Mouse (Mus musculus) hindbrain, postnatal 0 days (tissue): Measurements from ENCODE around the gene Npm1. TPM values are rescaled to one million over a fixed set of nuclear protein-coding genes. Genes with fewer than 3 reads are reported as not detected.

Experiments used
- ATAC-seq: fragments of 200-750 bp; cut with Nextera tagmentation; 2 replicates; pipeline ENCODE4 v1.8.0; 2017; ENCODE audit warnings: mild to moderate bottlenecking, moderate TSS enrichment, moderate library complexity
- DNase-seq: peaks from one replicate; pipeline ENCODE4 v3.0.0-alpha.2; 2015; ENCODE audit warnings: low spot score
- H3K27ac ChIP-seq: fragments of 300-500 bp; sonication (generic); 2 replicates; pipeline ENCODE4 v1.5.1; 2014; ENCODE audit warnings: mild to moderate bottlenecking
- H3K27me3 ChIP-seq: fragments of 300-500 bp; sonication (generic); 2 replicates; pipeline ENCODE4 v1.6.1; 2014; ENCODE audit warnings: low read length, mixed read lengths; ENCODE audit not compliant: insufficient read depth
- H3K36me3 ChIP-seq: fragments of 300-500 bp; sonication (generic); 2 replicates; pipeline ENCODE4 v1.6.1; 2014; ENCODE audit warnings: low read length, mixed read lengths; ENCODE audit not compliant: insufficient read depth
- H3K4me1 ChIP-seq: fragments of 300-500 bp; sonication (generic); 2 replicates; pipeline ENCODE4 v1.6.1; 2014; ENCODE audit warnings: antibody characterized with exemption, low read length, mixed read lengths; ENCODE audit not compliant: insufficient read depth
- H3K4me2 ChIP-seq: fragments of 300-500 bp; sonication (generic); 2 replicates; pipeline ENCODE4 v1.6.1; 2014; ENCODE audit warnings: low read depth, mild to moderate bottlenecking, low read length, moderate library complexity, mixed read lengths
- H3K4me3 ChIP-seq: fragments of 300-500 bp; sonication (generic); 2 replicates; pipeline ENCODE4 v1.5.1; 2014; ENCODE audit warnings: low read length
- H3K9ac ChIP-seq: fragments of 300-500 bp; sonication (generic); replicated peaks from 2 replicates; pipeline ENCODE4 v1.6.1; 2014; ENCODE audit warnings: mild to moderate bottlenecking, low read length, moderate library complexity, mixed read lengths
- H3K9me3 ChIP-seq: fragments of 300-500 bp; sonication (generic); 2 replicates; pipeline ENCODE4 v1.6.1; 2016; ENCODE audit warnings: low read length, mixed read lengths
- CTCF ChIP-seq: IDR thresholded peaks from 2 replicates; pipeline ENCODE4 v1.5.1; 2016; ENCODE audit warnings: antibody characterized with exemption, control low read depth, low read depth
- WGBS: fragments of 180-500 bp; shearing (Covaris S2); extraction: QIAGEN DNeasy Blood & Tissue Kit; methylation state at CpG from one replicate; pipeline ENCODE4 v1.1.7; 2014; 5-methylcytosine and 5-hydroxymethylcytosine counted together
- polyA plus RNA-seq: library from polyadenylated mRNA; unstranded; fragments of >200 nt; fragmentation: Nextera tagmentation; extraction: Ambion mirVana; gene quantifications from 2 replicates; pipeline ENCODE4 v1.2.1, GENCODE M21; 2015
- total RNA-seq: library from RNA; depleted of rRNA; stranded (reverse); fragments of >200 nt; gene quantifications from 2 replicates; pipeline ENCODE4 v1.2.3, GENCODE M21; 2014; rRNA removed

Npm1 gene
- total and polyA plus RNA-seq, 2 experiments from 2014 or later: 143 to 395 TPM

GRCm38 (mm10) chr11:33110111-33110510, 52.9 kb downstream of the Npm1 start:
- H3K4me1 ChIP-seq: no peaks in the 10 kb centered on the region
- no peak overlapping the region for H3K9ac ChIP-seq
- no peaks in the 10 kb centered on the region for H3K27me3 ChIP-seq
- no peak overlapping the region for H3K4me2 ChIP-seq
- no peak overlapping the region for H3K4me3 ChIP-seq
- no peak for TF ChIP-seq CTCF
- no peak overlapping the region for H3K27ac ChIP-seq
- ATAC-seq (no peak), DNase-seq (no peak)
- no peaks in the 10 kb centered on the region for H3K36me3 ChIP-seq
- H3K9me3 ChIP-seq: no peaks in the 10 kb centered on the region
- 87% methylated on average over 2 of the region's 2 CpGs for WGBS

GRCm38 (mm10) chr11:33107540-33107939, 55.5 kb downstream of the Npm1 start:
- Histone ChIP-seq H3K9ac (no peak overlapping the region), H3K27ac (no peak overlapping the region), H3K27me3 (no peaks in the 10 kb centered on the region; the same call in 1 of the 2 replicates), H3K36me3 (no peaks in the 10 kb centered on the region), H3K9me3 (no peaks in the 10 kb centered on the region), H3K4me2 (no peak overlapping the region), H3K4me1 (no peaks in the 10 kb centered on the region), H3K4me3 (no peak overlapping the region)
- ATAC-seq (no peak), DNase-seq (no peak)
- TF ChIP-seq CTCF: no peak
- 59% methylated on average over 3 of the region's 3 CpGs for WGBS

GRCm38 (mm10) chr11:33104911-33105316, 58.1 kb downstream of the Npm1 start:
- no peaks in the 10 kb centered on the region for H3K9me3 ChIP-seq
- WGBS: 24% methylated on average over 8 of the region's 8 CpGs
- H3K9ac ChIP-seq: no peak overlapping the region
- H3K27me3 ChIP-seq: no peaks in the 10 kb centered on the region; the same call in 1 of the 2 replicates
- ATAC-seq (peak; percentile 82), DNase-seq (peak; percentile 75)
- no peak overlapping the region for H3K4me3 ChIP-seq
- no peaks in the 10 kb centered on the region for H3K36me3 ChIP-seq
- no peak for TF ChIP-seq CTCF
- no peak overlapping the region for H3K4me2 ChIP-seq
- H3K27ac ChIP-seq: no peak overlapping the region
- H3K4me1 ChIP-seq: no peaks in the 10 kb centered on the region

GRCm38 (mm10) chr11:33103291-33103943, 59.6 kb downstream of the Npm1 start:
- H3K27ac ChIP-seq: no peak overlapping the region
- H3K36me3 ChIP-seq: no peaks in the 10 kb centered on the region
- no peak overlapping the region for H3K4me2 ChIP-seq
- no peak overlapping the region for H3K4me3 ChIP-seq
- H3K9me3 ChIP-seq: no peaks in the 10 kb centered on the region
- H3K9ac ChIP-seq: no peak overlapping the region
- H3K27me3 ChIP-seq: no peaks in the 10 kb centered on the region; the same call in 1 of the 2 replicates
- H3K4me1 ChIP-seq: no peaks in the 10 kb centered on the region
- WGBS: 80% methylated on average over 13 of the region's 13 CpGs
- no peak for TF ChIP-seq CTCF
- DNase-seq (no peak), ATAC-seq (no peak)

Other genes with a start within 250 kb of the Npm1 start
- 6.3 and 10.1 TPM in 2 replicates for gene Fgf18, start 15.8 kb downstream of the Npm1 start, total RNA-seq
- gene Fgf18, start 15.8 kb downstream of the Npm1 start, polyA plus RNA-seq: 10.0 and 10.3 TPM in 2 replicates
- 39.4 and 39.6 TPM in 2 replicates for gene Tlx3, start 40.4 kb upstream of the Npm1 start, total RNA-seq
- gene Tlx3, start 40.4 kb upstream of the Npm1 start, polyA plus RNA-seq: 11.3 and 14.5 TPM in 2 replicates
- gene Gm12117, start 113.5 kb upstream of the Npm1 start, total RNA-seq: not detected in 2 replicates
- gene Gm12117, start 113.5 kb upstream of the Npm1 start, polyA plus RNA-seq: not detected in 2 replicates